Mouse (Mus musculus) liver, embryonic 16.5 days (tissue): ENCODE measurements around the gene Slc1a2. TPM values are rescaled to one million over a fixed set of nuclear protein-coding genes. Genes with fewer than 3 reads are reported as not detected.

Source experiments
- ATAC-seq: fragments of 200-750 bp; cut with Nextera tagmentation; 2 replicates; pipeline ENCODE4 v1.8.0; 2017; ENCODE audit warnings: low read depth, mild to moderate bottlenecking, moderate number of reproducible peaks, moderate library complexity
- H3K27ac ChIP-seq: fragments of 300-500 bp; sonication (generic); 2 replicates; pipeline ENCODE4 v1.5.1; 2014; ENCODE audit warnings: mild to moderate bottlenecking, low read length
- H3K27me3 ChIP-seq: fragments of 300-500 bp; sonication (generic); 2 replicates; pipeline ENCODE4 v1.6.1; 2014; ENCODE audit warnings: low read depth, low read length, mixed read lengths; ENCODE audit not compliant: control insufficient read depth, insufficient read depth
- H3K36me3 ChIP-seq: fragments of 300-500 bp; sonication (generic); 2 replicates; pipeline ENCODE4 v1.6.1; 2014; ENCODE audit warnings: mild to moderate bottlenecking; ENCODE audit not compliant: control insufficient read depth, insufficient read depth
- H3K4me1 ChIP-seq: fragments of 300-500 bp; sonication (generic); 2 replicates; pipeline ENCODE4 v1.6.1; 2014; ENCODE audit warnings: low read depth, low read length, mixed read lengths; ENCODE audit not compliant: control insufficient read depth
- H3K4me2 ChIP-seq: fragments of 300-500 bp; sonication (generic); 2 replicates; pipeline ENCODE4 v1.6.1; 2014; ENCODE audit warnings: low read depth, low read length, mixed read lengths
- H3K4me3 ChIP-seq: fragments of 300-500 bp; sonication (generic); 2 replicates; pipeline ENCODE4 v1.5.1; 2014; ENCODE audit warnings: low read depth, mild to moderate bottlenecking, low read length
- H3K9ac ChIP-seq: fragments of 300-500 bp; sonication (generic); 2 replicates; pipeline ENCODE4 v1.6.1; 2014; ENCODE audit warnings: low read depth, low read length
- H3K9me3 ChIP-seq: fragments of 300-500 bp; sonication (generic); replicated peaks from 2 replicates; pipeline ENCODE4 v1.6.1; 2016; ENCODE audit warnings: low read length; ENCODE audit not compliant: control insufficient read depth
- WGBS: fragments of 180-500 bp; shearing (Covaris S2); extraction: QIAGEN DNeasy Blood & Tissue Kit; methylation state at CpG from one replicate; pipeline ENCODE4 v1.1.7; 2014; ENCODE audit not compliant: insufficient replicate concordance; 5-methylcytosine and 5-hydroxymethylcytosine counted together
- polyA plus RNA-seq: library from polyadenylated mRNA; unstranded; fragments of >200 nt; fragmentation: Nextera tagmentation; extraction: Ambion mirVana; gene quantifications from 2 replicates; pipeline ENCODE4 v1.2.1, GENCODE M21; 2015

The Slc1a2 gene
- polyA plus RNA-seq, 1 experiment from 2014 or later = 1.5 TPM

DNA sequence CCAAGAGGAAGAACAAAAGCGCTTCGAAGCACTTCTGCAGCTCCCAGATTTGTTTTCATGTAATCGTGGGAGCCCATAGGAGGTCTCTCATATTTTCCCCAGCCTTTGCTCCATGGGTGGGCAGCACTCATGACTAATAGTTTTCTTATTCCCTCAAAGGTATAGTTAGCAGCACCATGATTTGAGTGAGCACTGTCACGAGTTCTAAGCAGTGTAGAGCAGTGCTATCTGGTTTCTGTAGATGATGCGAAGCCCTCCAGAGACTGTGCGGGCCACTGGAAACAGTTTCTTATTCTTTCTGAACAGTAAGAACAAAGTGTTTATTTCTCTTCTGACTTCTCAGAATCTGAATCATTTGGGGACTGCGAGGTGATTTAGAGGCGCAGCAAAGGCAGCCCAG lies 162.3 kb downstream of the Slc1a2 start:
- H3K27me3 ChIP-seq = no peaks in the 10 kb centered on the region
- H3K9me3 ChIP-seq = no peaks in the 10 kb centered on the region
- H3K27ac ChIP-seq = no peak overlapping the region
- H3K9ac ChIP-seq = no peak overlapping the region
- H3K4me3 ChIP-seq = no peak overlapping the region
- H3K4me2 ChIP-seq = no peak overlapping the region
- ATAC-seq = no peak
- H3K4me1 ChIP-seq = no peaks in the 10 kb centered on the region
- WGBS = 82% methylated on average over 8 of the region's 8 CpGs
- no peaks in the 10 kb centered on the region for H3K36me3 ChIP-seq

DNA sequence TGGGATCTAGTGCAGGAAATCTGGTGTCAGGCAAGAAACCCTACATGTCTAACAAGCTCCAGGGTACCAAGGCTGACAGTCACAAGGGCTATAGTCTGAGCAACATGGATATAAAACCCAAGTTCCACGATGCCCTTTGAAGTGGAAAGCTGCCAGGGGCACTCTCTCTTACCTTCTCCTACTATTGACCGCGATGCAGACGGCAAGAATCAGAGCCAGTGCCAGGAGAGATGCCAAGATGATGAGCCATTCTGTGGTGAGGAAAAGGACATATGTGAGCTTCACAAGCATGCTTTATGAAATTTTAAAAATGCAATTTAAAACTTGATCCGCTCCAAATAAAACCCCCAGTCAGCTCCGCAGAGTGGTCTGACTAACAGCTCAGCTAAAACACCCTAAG lies 163.6 kb downstream of the Slc1a2 start:
- H3K4me1 ChIP-seq = no peaks in the 10 kb centered on the region
- H3K27me3 ChIP-seq = no peaks in the 10 kb centered on the region
- 84% methylated on average over 6 of the region's 6 CpGs for WGBS
- ATAC-seq = no peak
- no peak overlapping the region for H3K4me3 ChIP-seq
- no peak overlapping the region for H3K4me2 ChIP-seq
- no peak overlapping the region for H3K9ac ChIP-seq
- no peaks in the 10 kb centered on the region for H3K36me3 ChIP-seq
- H3K9me3 ChIP-seq = no peaks in the 10 kb centered on the region
- no peak overlapping the region for H3K27ac ChIP-seq

DNA sequence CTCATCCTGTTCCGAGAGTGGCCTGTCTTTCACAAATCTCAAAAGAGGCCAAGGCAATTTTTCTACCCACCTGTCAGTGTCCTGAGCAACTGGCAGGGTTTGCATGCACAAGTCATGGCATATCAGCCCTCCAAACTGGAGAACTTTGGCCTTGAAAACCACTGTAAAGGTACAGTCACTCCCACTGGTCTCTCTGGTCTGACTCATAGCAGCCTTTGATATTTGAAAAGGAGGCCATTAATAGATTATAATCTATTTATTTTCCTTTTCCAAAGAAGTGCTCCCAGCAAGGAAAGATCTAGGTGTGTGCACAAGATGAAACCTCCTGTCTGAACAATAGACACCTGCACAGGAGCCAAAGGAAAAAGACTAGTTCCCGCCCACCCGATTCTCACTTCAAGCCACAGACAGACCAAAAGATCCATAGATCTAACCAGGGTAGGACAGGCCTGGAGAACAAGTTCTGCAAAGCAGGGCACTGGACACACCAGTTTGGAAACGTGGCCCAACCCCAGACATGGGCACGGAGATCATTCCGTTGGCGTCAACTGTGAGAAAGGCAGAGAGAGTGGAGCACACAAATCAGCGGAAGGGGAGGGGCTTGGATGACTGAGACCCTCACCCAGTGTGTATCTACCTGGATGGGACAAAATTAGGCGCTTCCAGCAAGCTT lies 167.6 kb downstream of the Slc1a2 start:
- no peak overlapping the region for H3K27ac ChIP-seq

DNA sequence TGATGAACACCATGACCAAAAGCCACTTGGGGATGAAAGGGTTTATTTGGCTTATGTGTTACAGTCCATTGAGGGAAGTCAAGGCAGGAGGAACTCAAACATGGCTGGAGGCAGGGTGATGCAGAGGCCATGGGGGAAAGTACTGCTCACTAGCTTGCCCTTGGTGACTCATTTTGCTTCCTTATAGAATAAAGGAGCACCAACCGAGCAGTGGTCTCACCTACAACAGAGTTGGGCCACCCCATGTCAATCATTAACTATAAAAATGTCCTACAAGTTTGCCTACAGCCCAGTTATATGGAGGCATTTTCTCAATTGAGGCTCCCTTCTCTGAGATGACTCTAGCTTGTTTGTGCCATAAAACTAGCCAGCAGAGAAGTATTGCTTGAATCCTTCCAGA lies 169.4 kb downstream of the Slc1a2 start:
- Histone ChIP-seq H3K27ac (no peak overlapping the region), H3K4me1 (no peaks in the 10 kb centered on the region), H3K36me3 (no peaks in the 10 kb centered on the region), H3K4me3 (no peak overlapping the region), H3K9me3 (no peaks in the 10 kb centered on the region), H3K27me3 (no peaks in the 10 kb centered on the region), H3K9ac (no peak overlapping the region), H3K4me2 (no peak overlapping the region)
- 27% methylated on average over 1 of the region's 1 CpGs for WGBS
- ATAC-seq = no peak

More for the DNA sequence above, 167.6 kb downstream of the Slc1a2 start:
- no peaks in the 10 kb centered on the region for H3K9me3 ChIP-seq
- no peaks in the 10 kb centered on the region for H3K4me1 ChIP-seq
- no peak overlapping the region for H3K9ac ChIP-seq
- ATAC-seq = no peak
- 84% methylated on average over 9 of the region's 9 CpGs for WGBS
- no peaks in the 10 kb centered on the region for H3K36me3 ChIP-seq
- H3K4me3 ChIP-seq = no peak overlapping the region
- no peak overlapping the region for H3K4me2 ChIP-seq
- no peaks in the 10 kb centered on the region for H3K27me3 ChIP-seq

DNA sequence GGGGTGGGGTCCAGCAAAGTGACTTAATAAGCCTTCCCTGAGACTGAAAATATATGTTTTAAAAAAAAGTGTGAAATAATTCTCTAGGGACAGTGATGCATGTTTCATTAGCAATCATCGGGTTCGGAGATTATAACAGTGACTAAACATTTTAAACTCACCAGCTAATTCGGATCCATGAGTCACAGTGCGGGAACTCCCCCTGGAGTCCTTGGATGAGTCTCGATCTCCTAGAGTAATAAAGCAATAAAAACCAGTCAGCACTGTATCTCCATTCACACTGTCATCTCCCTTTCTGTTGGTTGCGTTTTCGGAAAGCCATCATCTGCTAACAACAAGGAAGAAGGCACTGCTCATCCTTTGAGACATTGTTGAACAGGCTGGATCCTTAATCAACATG lies 169.9 kb downstream of the Slc1a2 start:
- Histone ChIP-seq H3K4me3 (no peak overlapping the region), H3K27me3 (no peaks in the 10 kb centered on the region), H3K9me3 (no peaks in the 10 kb centered on the region), H3K4me2 (no peak overlapping the region), H3K27ac (no peak overlapping the region), H3K9ac (no peak overlapping the region), H3K36me3 (no peaks in the 10 kb centered on the region), H3K4me1 (no peaks in the 10 kb centered on the region)
- ATAC-seq = no peak
- WGBS = 82% methylated on average over 7 of the region's 7 CpGs

DNA sequence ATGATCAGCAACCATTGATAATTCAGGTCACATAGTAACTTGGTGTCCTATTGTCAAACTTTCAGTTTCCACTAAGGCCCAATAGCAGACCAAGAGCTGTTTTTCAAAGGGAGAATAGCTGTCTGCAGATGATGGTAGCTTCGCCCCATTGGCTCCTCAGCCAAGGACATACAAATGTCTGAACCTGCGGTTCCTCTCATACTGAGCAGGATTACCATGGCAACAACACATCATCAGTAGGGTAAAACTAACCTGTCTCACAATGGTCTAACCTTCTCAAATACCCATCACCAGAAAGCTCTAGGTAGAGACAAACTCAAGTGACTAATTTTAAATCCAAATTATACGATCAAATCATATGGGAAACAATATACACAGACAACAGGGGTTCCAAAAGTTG lies 170.7 kb downstream of the Slc1a2 start:
- peak; percentile 98 for ATAC-seq
- Histone ChIP-seq H3K4me3 (no peak overlapping the region), H3K9me3 (no peaks in the 10 kb centered on the region), H3K27ac (no peak overlapping the region), H3K4me2 (no peak overlapping the region), H3K27me3 (no peaks in the 10 kb centered on the region), H3K36me3 (no peaks in the 10 kb centered on the region), H3K9ac (no peak overlapping the region), H3K4me1 (no peaks in the 10 kb centered on the region)
- WGBS = 72% methylated on average over 3 of the region's 3 CpGs

DNA sequence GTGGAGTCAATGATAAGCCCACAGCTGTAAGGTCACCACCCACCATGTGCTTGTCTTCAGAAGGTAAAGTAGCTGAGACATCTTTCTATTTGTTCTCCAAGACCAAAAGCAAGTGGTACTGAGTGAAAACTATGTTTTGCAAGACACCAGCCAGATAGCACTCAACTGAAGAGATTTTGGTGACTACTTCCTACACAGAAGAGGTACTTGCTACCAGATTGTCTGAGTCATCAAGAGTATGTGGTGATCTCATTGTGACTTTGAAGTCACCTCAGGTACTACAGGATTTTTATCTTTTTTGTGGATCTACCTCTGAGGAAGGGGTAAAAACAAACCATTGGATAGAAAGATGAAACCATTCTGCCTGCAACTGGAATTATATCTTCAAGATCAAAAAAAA lies 173.1 kb downstream of the Slc1a2 start:
- Histone ChIP-seq H3K4me2 (no peak overlapping the region), H3K9ac (no peak overlapping the region), H3K27ac (no peak overlapping the region), H3K4me3 (no peak overlapping the region), H3K9me3 (no peaks in the 10 kb centered on the region), H3K27me3 (no peaks in the 10 kb centered on the region), H3K4me1 (no peaks in the 10 kb centered on the region), H3K36me3 (no peaks in the 10 kb centered on the region)
- no peak for ATAC-seq

DNA sequence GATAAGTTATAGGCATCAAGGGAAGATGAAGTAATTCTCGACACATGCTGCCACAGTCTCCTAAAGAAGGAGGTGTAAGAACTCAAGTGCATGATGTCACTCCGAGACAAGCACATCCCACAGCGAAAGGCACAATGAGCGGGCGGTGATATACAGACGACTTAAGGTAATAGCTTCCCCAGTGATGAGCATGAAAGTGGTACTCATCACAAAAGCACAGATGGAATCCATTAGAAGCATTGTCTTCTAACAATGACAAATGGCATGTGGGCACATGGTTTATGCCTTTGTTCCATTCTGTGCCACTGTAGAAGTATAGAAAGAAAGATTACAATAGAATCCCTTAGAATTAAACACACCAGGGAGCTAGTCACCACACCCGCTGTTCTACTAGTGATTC lies 179.7 kb downstream of the Slc1a2 start:
- Histone ChIP-seq H3K4me1 (no peaks in the 10 kb centered on the region), H3K9me3 (no peaks in the 10 kb centered on the region), H3K4me3 (no peak overlapping the region), H3K27me3 (no peaks in the 10 kb centered on the region), H3K27ac (no peak overlapping the region), H3K9ac (no peak overlapping the region), H3K4me2 (no peak overlapping the region), H3K36me3 (no peaks in the 10 kb centered on the region)
- WGBS = 83% methylated on average over 7 of the region's 7 CpGs
- no peak for ATAC-seq
